Mouse (Mus musculus): ENCODE results near the gene Lman2l.

Gene Lman2l

GRCm38 (mm10) chr1:36444471-36445464 is at the start of gene Lman2l:
Lman2l (minus strand) TSS chr1:36445271.
- DNase-seq (ENCODE audit: low read depth, low spot score), result peak; percentile 98

- no peak for DNase-seq (ENCODE audit: low read depth, low spot score)
Observed at GRCm38 (mm10) chr1:36493299-36493698, 48.2 kb upstream of the Lman2l start.

- DNase-seq (ENCODE audit: low read depth, low spot score), result peak; percentile 48
Observed at GRCm38 (mm10) chr1:36492416-36493139, 47.5 kb upstream of the Lman2l start.

- no peak for DNase-seq (ENCODE audit: low read depth, low spot score)
Observed at GRCm38 (mm10) chr1:36489661-36490060, 44.6 kb upstream of the Lman2l start.

- DNase-seq (ENCODE audit: low read depth, low spot score), result no peak
Observed at GRCm38 (mm10) chr1:36487111-36487510, 42.0 kb upstream of the Lman2l start.

- no peak for DNase-seq (ENCODE audit: low read depth, low spot score)
Observed at GRCm38 (mm10) chr1:36485080-36485479, 40.0 kb upstream of the Lman2l start.

GRCm38 (mm10) chr1:36483825-36484224 is 38.8 kb upstream of the Lman2l start:
- no peak for DNase-seq (ENCODE audit: low read depth, low spot score)

GRCm38 (mm10) chr1:36479903-36480899 is 35.1 kb upstream of the Lman2l start:
- DNase-seq (ENCODE audit: low read depth, low spot score), result no peak

- DNase-seq (ENCODE audit: low read depth, low spot score), result no peak
Observed at GRCm38 (mm10) chr1:36478343-36478795, 33.3 kb upstream of the Lman2l start.

GRCm38 (mm10) chr1:36476426-36476825 is 31.4 kb upstream of the Lman2l start:
- DNase-seq (ENCODE audit: low read depth, low spot score), result no peak

GRCm38 (mm10) chr1:36475480-36476110 is 30.5 kb upstream of the Lman2l start:
- no peak for DNase-seq (ENCODE audit: low read depth, low spot score)

GRCm38 (mm10) chr1:36474646-36475045 is 29.6 kb upstream of the Lman2l start:
- DNase-seq (ENCODE audit: low read depth, low spot score), result no peak

GRCm38 (mm10) chr1:36473211-36473780 is 28.2 kb upstream of the Lman2l start:
- DNase-seq (ENCODE audit: low read depth, low spot score), result no peak

- peak; percentile 16 for DNase-seq (ENCODE audit: low read depth, low spot score)
Observed at GRCm38 (mm10) chr1:36472106-36472440, 27.0 kb upstream of the Lman2l start.

- DNase-seq (ENCODE audit: low read depth, low spot score), result peak; percentile 90
Observed at GRCm38 (mm10) chr1:36471181-36472105, 26.4 kb upstream of the Lman2l start, which contains the start of gene Cnnm4. Cnnm4 (plus strand) TSS chr1:36471620.

GRCm38 (mm10) chr1:36469811-36470444 is 24.9 kb upstream of the Lman2l start:
- DNase-seq (ENCODE audit: low read depth, low spot score), result no peak

- DNase-seq (ENCODE audit: low read depth, low spot score), result peak; percentile 60
Observed at GRCm38 (mm10) chr1:36467446-36467845, 22.4 kb upstream of the Lman2l start.

- DNase-seq (ENCODE audit: low read depth, low spot score), result no peak
Observed at GRCm38 (mm10) chr1:36465641-36466160, 20.6 kb upstream of the Lman2l start.

Data from ZHBTc4 (cell line).